Mouse (Mus musculus) liver, postnatal 0 days (tissue): ENCODE data around the gene Id3.

Experiments
- CTCF ChIP-seq: sonication (generic); IDR thresholded peaks from 2 replicates; pipeline ENCODE4 v1.5.1; 2016; ENCODE audit warnings: antibody characterized with exemption, low read depth
- EP300 ChIP-seq: IDR thresholded peaks from 2 replicates; pipeline ENCODE4 v1.6.1; 2016; ENCODE audit warnings: antibody characterized with exemption, low read depth, mild to moderate bottlenecking

DNA sequence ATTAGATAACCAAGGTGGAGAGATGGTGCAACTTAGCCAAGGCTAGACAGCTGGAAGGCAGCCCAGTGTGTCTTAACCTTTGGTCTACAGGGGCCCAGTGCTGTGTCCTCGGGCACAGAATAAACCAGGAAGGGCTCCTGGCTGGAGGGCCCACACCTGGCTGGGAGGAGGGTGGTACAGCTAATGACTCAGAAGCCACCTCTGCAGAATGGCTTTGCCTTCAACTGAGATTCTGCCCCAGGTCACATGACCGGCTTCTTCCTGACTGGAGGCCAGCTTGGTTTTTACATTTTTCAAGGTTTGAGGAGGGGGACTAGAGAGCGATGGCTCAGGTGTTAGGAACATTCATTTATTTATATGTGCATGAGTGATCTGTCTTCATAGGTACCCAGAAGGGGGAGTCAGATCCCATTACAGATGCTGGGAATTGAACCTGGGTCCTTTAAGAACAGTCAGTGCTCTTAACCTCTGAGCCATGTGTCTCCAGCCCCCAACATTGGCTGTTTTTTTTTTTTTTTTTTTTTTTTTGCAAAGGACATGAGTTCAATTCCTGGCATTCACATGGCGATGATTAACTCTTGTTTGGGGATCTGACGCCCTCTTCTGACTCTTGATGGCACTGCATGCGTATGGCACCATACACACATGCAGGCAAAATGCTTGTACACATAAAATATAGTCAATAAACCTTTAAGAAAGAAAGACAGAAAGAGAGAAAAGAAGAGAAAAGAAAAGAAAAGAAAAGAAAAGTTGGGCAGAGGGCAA, 45.9 kb downstream of the Id3 start:
- TF ChIP-seq CTCF (peak; percentile 69), EP300 (no peak)
